Mouse (Mus musculus) hindbrain, embryonic 11.5 days (tissue): ENCODE results near the gene Myl3. TPM values are rescaled to one million over a fixed set of nuclear protein-coding genes. Genes with fewer than 3 reads are reported as not detected.
A peak's percentile ranks its signal among the peaks of the same experiment; 100 is the strongest.

Experiments used
- ATAC-seq: fragments of 200-750 bp; cut with Nextera tagmentation; 2 replicates; pipeline ENCODE4 v1.8.0; 2017; ENCODE audit warnings: mild to moderate bottlenecking, moderate TSS enrichment, moderate library complexity; ENCODE audit not compliant: low FRiP score
- DNase-seq: peaks from one replicate; pipeline ENCODE4 v3.0.0-alpha.2; 2015; ENCODE audit warnings: low spot score
- H3K27ac ChIP-seq: fragments of 300-500 bp; sonication (generic); 2 replicates; pipeline ENCODE4 v1.5.1; 2014; ENCODE audit warnings: mild to moderate bottlenecking, low read depth, low read length
- H3K27me3 ChIP-seq: fragments of 300-500 bp; sonication (generic); 2 replicates; pipeline ENCODE4 v1.6.1; 2014; ENCODE audit warnings: mild to moderate bottlenecking, low read length, moderate library complexity, mixed read lengths; ENCODE audit not compliant: control insufficient read depth, insufficient read depth
- H3K36me3 ChIP-seq: fragments of 300-500 bp; sonication (generic); 2 replicates; pipeline ENCODE4 v1.6.1; 2014; ENCODE audit warnings: mild to moderate bottlenecking, low read length, moderate library complexity, mixed read lengths; ENCODE audit not compliant: control insufficient read depth, insufficient read depth
- H3K4me1 ChIP-seq: fragments of 300-500 bp; sonication (generic); replicated peaks from 2 replicates; pipeline ENCODE4 v1.6.1; 2014; ENCODE audit warnings: low read length, mixed read lengths; ENCODE audit not compliant: control insufficient read depth, insufficient read depth
- H3K4me2 ChIP-seq: fragments of 300-500 bp; sonication (generic); replicated peaks from 2 replicates; pipeline ENCODE4 v1.6.1; 2014; ENCODE audit warnings: mild to moderate bottlenecking, low read depth, low read length
- H3K4me3 ChIP-seq: fragments of 300-500 bp; sonication (generic); 2 replicates; pipeline ENCODE4 v1.5.1; 2014; ENCODE audit warnings: low read depth, low read length
- H3K9ac ChIP-seq: fragments of 300-500 bp; sonication (generic); 2 replicates; pipeline ENCODE4 v1.6.1; 2014; ENCODE audit warnings: low read depth, low read length
- H3K9me3 ChIP-seq: fragments of 300-500 bp; sonication (generic); 2 replicates; pipeline ENCODE4 v1.6.1; 2016; ENCODE audit warnings: low read length; ENCODE audit not compliant: control insufficient read depth
- WGBS: fragments of 180-500 bp; shearing (Covaris S2); extraction: QIAGEN DNeasy Blood & Tissue Kit; methylation state at CpG from one replicate; pipeline ENCODE4 v1.1.7; 2014; 5-methylcytosine and 5-hydroxymethylcytosine counted together
- polyA plus RNA-seq: library from polyadenylated mRNA; unstranded; fragments of >200 nt; fragmentation: Nextera tagmentation; extraction: Ambion mirVana; gene quantifications from 2 replicates; pipeline ENCODE4 v1.2.1, GENCODE M21; 2014

Gene Myl3
- polyA plus RNA-seq, 1 experiment from 2014 or later, result 0.42 TPM

DNA sequence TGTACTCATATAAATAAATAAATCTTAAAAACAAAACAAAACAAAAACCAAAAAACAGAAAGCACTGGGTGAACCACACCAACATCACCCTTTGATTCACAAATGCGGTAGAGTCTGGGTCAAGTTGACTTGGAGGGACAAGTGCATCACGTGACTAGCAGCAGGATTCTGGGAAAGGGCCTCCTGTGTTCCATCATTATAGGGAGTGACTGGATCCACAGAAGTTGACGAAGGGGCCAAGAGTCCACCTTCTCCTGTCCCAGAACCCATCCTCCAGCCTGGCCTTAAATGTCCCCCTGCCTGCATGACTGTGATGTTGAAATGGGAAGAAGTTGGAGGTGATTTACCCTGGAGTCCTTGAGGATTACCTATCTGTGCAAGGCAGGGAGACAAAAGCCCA is 22.9 kb upstream of the Myl3 start:
- no peak overlapping the region for H3K4me3 ChIP-seq
- no peaks in the 10 kb centered on the region for H3K27me3 ChIP-seq
- H3K27ac ChIP-seq, result no peak overlapping the region
- 91% methylated on average over 3 of the region's 3 CpGs for WGBS
- H3K4me1 ChIP-seq, result no peaks in the 10 kb centered on the region
- H3K9ac ChIP-seq, result no peak overlapping the region
- H3K9me3 ChIP-seq, result no peaks in the 10 kb centered on the region
- DNase-seq, result no peak
- no peak overlapping the region for H3K4me2 ChIP-seq
- H3K36me3 ChIP-seq, result no peaks in the 10 kb centered on the region
- ATAC-seq, result no peak

GRCm38 (mm10) chr9:110719977-110720376 is 21.7 kb upstream of the Myl3 start:
- Histone ChIP-seq H3K4me2 (no peak overlapping the region), H3K4me1 (no peaks in the 10 kb centered on the region), H3K36me3 (no peaks in the 10 kb centered on the region), H3K27me3 (no peaks in the 10 kb centered on the region), H3K9me3 (no peaks in the 10 kb centered on the region), H3K27ac (no peak overlapping the region), H3K4me3 (no peak overlapping the region), H3K9ac (no peak overlapping the region)
- DNase-seq (no peak), ATAC-seq (no peak)
- 69% methylated on average over 5 of the region's 5 CpGs for WGBS

DNA sequence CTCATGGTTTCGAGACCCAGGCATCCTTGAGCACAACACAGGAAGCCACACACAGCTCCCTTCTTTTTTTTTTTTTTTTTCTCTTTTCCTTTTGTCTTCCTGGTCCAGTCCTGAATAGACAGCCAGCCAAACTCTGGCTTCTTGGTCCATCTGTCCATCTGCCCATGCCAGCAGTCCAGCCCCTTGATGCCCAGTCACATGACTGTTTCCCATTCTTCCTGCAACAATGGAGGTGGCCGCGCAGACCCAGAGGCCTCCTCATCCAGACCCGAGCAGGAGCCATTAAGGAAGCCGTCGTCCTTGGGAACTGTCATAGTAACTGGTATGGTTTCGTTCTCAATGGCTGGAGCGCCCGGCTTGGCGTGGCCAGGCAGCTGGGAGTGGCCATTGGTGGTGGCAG is 19.6 kb upstream of the Myl3 start:
- H3K27ac ChIP-seq, result no peak overlapping the region
- ATAC-seq (no peak), DNase-seq (no peak)
- no peak overlapping the region for H3K4me2 ChIP-seq
- H3K4me1 ChIP-seq, result 0 out of 2 replicates have a peak, but pooled peaks cover 5% of the 10 kb centered on the region
- H3K9ac ChIP-seq, result no peak overlapping the region
- peaks cover 6% of the 10 kb centered on the region; the same call in 1 of the 2 replicates for H3K27me3 ChIP-seq
- no peak overlapping the region for H3K4me3 ChIP-seq
- no peaks in the 10 kb centered on the region for H3K36me3 ChIP-seq
- WGBS, result 83% methylated on average over 10 of the region's 10 CpGs
- H3K9me3 ChIP-seq, result no peaks in the 10 kb centered on the region

- DNase-seq, result peak; percentile 56
Measured at GRCm38 (mm10) chr9:110725721-110726135, 15.9 kb upstream of the Myl3 start.

DNA sequence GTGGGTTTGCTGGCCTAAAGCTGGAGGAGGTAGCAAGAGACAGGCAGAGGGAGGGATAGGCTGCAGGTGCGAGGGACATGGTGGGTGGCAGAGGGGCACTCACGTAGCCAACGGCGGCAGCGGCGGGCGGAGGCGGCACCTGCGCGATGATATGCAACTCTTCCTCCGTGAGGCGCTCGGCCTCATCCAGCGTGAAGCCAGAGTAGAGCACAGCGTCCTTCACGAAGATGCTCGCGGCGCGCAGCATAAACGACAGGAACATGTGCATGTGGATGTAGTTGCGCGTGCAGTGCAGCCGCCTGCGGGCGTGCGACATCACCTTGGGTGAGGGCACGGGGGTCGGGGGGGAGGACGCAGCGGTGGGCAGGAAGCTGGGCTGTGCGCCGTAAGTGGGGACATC is 14.8 kb upstream of the Myl3 start:
- no peaks in the 10 kb centered on the region for H3K9me3 ChIP-seq
- H3K4me2 ChIP-seq, result peak overlapping the region; percentile 36
- H3K4me3 ChIP-seq, result no peak overlapping the region
- peaks cover 20% of the 10 kb centered on the region for H3K27me3 ChIP-seq
- no peak for DNase-seq
- no peak for ATAC-seq
- H3K27ac ChIP-seq, result no peak overlapping the region
- WGBS, result 20% methylated on average over 33 of the region's 33 CpGs
- no peaks in the 10 kb centered on the region for H3K36me3 ChIP-seq
- H3K4me1 ChIP-seq, result peaks cover 8% of the 10 kb centered on the region
- no peak overlapping the region for H3K9ac ChIP-seq

More at GRCm38 (mm10) chr9:110725721-110726135, 15.9 kb upstream of the Myl3 start:
- peaks cover 20% of the 10 kb centered on the region for H3K27me3 ChIP-seq
- no peak overlapping the region for H3K4me2 ChIP-seq
- no peaks in the 10 kb centered on the region for H3K36me3 ChIP-seq
- H3K9me3 ChIP-seq, result no peaks in the 10 kb centered on the region
- 22% methylated on average over 9 of the region's 9 CpGs for WGBS
- H3K4me1 ChIP-seq, result peaks cover 5% of the 10 kb centered on the region; the same call in 1 of the 2 replicates
- no peak overlapping the region for H3K4me3 ChIP-seq
- ATAC-seq, result peak; percentile 51; the same call in 1 of the 2 replicates
- no peak overlapping the region for H3K9ac ChIP-seq
- no peak overlapping the region for H3K27ac ChIP-seq

DNA sequence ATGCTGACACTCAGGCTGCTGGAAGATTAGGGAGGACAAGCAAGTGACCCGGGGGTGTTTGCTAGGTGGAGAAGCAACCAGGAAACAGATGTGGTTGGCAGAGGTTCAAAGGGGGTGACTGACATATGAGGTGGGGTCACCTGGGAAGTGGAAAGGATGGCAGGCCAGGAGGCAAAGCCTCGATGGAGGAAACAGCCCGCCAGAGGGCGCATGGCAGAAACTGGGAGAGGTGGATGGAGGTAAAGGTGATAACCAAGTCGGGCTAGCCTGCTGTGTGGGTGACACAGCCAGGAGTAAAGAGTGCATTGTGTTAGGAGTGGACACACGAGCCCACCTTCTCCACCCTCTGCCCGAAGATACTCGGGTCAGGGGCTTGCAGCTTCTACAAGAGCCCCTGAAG is 11.8 kb upstream of the Myl3 start:
- H3K4me1 ChIP-seq, result peaks cover 8% of the 10 kb centered on the region
- no peak for ATAC-seq
- H3K9ac ChIP-seq, result no peak overlapping the region
- H3K4me3 ChIP-seq, result no peak overlapping the region
- DNase-seq, result peak; percentile 74
- peaks cover 20% of the 10 kb centered on the region for H3K27me3 ChIP-seq
- H3K27ac ChIP-seq, result no peak overlapping the region
- no peak overlapping the region for H3K4me2 ChIP-seq
- no peaks in the 10 kb centered on the region for H3K9me3 ChIP-seq
- WGBS, result 26% methylated on average over 8 of the region's 8 CpGs
- no peaks in the 10 kb centered on the region for H3K36me3 ChIP-seq

GRCm38 (mm10) chr9:110731859-110732258 is 9.8 kb upstream of the Myl3 start:
- H3K4me3 ChIP-seq, result no peak overlapping the region
- no peaks in the 10 kb centered on the region for H3K9me3 ChIP-seq
- 0 out of 2 replicates have a peak, but pooled peaks have one; percentile 3 for ATAC-seq
- H3K27me3 ChIP-seq, result peaks cover 16% of the 10 kb centered on the region
- no peaks in the 10 kb centered on the region for H3K36me3 ChIP-seq
- H3K4me1 ChIP-seq, result peaks cover 4% of the 10 kb centered on the region
- H3K9ac ChIP-seq, result no peak overlapping the region
- no peak overlapping the region for H3K4me2 ChIP-seq
- DNase-seq, result no peak
- 55% methylated on average over 4 of the region's 4 CpGs for WGBS
- H3K27ac ChIP-seq, result no peak overlapping the region

DNA sequence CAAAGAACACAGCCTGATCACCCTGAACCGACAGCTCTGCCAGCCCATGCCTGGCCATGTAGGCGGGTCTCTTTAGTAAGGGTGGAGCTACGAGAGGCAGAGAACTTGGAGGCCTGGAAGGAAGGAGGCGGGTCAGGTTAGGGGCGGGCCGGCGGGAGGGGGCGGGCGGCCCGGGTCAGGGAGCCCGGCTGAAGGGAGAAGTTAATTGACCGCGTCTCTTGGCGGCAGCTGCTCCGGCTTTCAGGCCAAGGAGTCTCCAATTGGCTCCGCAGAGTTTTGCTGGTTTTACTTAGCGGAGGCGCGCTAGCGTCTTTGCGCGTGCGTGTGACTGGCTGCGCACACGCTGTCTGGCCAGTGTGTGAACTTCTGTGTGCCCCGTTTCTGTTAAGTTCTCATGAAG is 9.0 kb upstream of the Myl3 start:
- H3K4me1 ChIP-seq, result peaks cover 4% of the 10 kb centered on the region
- DNase-seq (peak; percentile 86), ATAC-seq (peak; percentile 90)
- no peaks in the 10 kb centered on the region for H3K36me3 ChIP-seq
- under 1% methylated on average over 26 of the region's 26 CpGs for WGBS
- peak overlapping the region; percentile 60 for H3K4me2 ChIP-seq
- peak overlapping the region; percentile 50; the same call in 1 of the 2 replicates for H3K9ac ChIP-seq
- no peak overlapping the region for H3K27ac ChIP-seq
- peaks cover 8% of the 10 kb centered on the region for H3K27me3 ChIP-seq
- no peaks in the 10 kb centered on the region for H3K9me3 ChIP-seq
- peak overlapping the region; percentile 23 for H3K4me3 ChIP-seq

GRCm38 (mm10) chr9:110733102-110733501 is 8.6 kb upstream of the Myl3 start:
- WGBS, result 13% methylated on average over 8 of the region's 8 CpGs
- H3K4me1 ChIP-seq, result peaks cover 4% of the 10 kb centered on the region
- H3K9me3 ChIP-seq, result no peaks in the 10 kb centered on the region
- DNase-seq (no peak), ATAC-seq (peak; percentile 53)
- H3K4me2 ChIP-seq, result peak overlapping the region; percentile 60
- H3K27ac ChIP-seq, result no peak overlapping the region
- no peaks in the 10 kb centered on the region for H3K36me3 ChIP-seq
- H3K4me3 ChIP-seq, result peak overlapping the region; percentile 23
- H3K9ac ChIP-seq, result peak overlapping the region; percentile 50; the same call in 1 of the 2 replicates
- H3K27me3 ChIP-seq, result 0 out of 2 replicates have a peak, but pooled peaks cover 3% of the 10 kb centered on the region
